18 mouse cellular contexts compared by ENCODE assay signal in genomic region chr4:140642378-140642777, GRCm38 (mm10). TPM values are rescaled to one million over a fixed set of nuclear protein-coding genes. Genes with fewer than 3 reads are reported as not detected.
A peak's percentile ranks its signal among the peaks of the same experiment; 100 is the strongest.
DNase-seq lines count a peak whose midpoint lies in the region; ATAC-seq and TF ChIP-seq lines count a peak whose summit lies in the region.
"Had no signal": no experiment of that assay in that cellular context is flagged by ENCODE, and none has a peak within 500 bp of the region (broad histone marks: within the 10 kb centered on the region; RNA-seq: fewer than 3 reads in every experiment).

No protein-coding gene starts in this region.

- no peaks in the 10 kb centered on the region for H3K27me3 ChIP-seq in forebrain, embryonic 15.5 days
- H3K27me3 ChIP-seq in forebrain, embryonic 11.5 days (ENCODE audit: control insufficient read depth, insufficient read depth, low read length), result no peaks in the 10 kb centered on the region
- no peaks in the 10 kb centered on the region for H3K27me3 ChIP-seq in kidney, embryonic 15.5 days
- H3K27me3 ChIP-seq in kidney, adult 2 months (replicated peaks; ENCODE audit: control insufficient read depth, insufficient read depth, low read length), result no peaks in the 10 kb centered on the region
- no peaks in the 10 kb centered on the region for H3K27me3 ChIP-seq in neural tube, embryonic 13.5 days
- H3K27me3 ChIP-seq: limb, embryonic 15.5 days; stomach, embryonic 15.5 days had no signal

- H3K36me3 ChIP-seq in forebrain, embryonic 15.5 days, result peaks cover 5% of the 10 kb centered on the region; the same call in 1 of the 2 replicates
- H3K36me3 ChIP-seq in forebrain, embryonic 11.5 days (ENCODE audit: control insufficient read depth, insufficient read depth, low read length), result no peaks in the 10 kb centered on the region; the same call in 1 of the 2 replicates
- H3K36me3 ChIP-seq in kidney, embryonic 15.5 days, result peaks cover 15% of the 10 kb centered on the region; the same call in 1 of the 2 replicates
- H3K36me3 ChIP-seq in kidney, adult 2 months (ENCODE audit: control insufficient read depth, insufficient read depth, low read length), result no peaks in the 10 kb centered on the region
- peaks cover 34% of the 10 kb centered on the region for H3K36me3 ChIP-seq in neural tube, embryonic 13.5 days
- H3K36me3 ChIP-seq: limb, embryonic 15.5 days; liver, embryonic 15.5 days; stomach, embryonic 15.5 days had no signal

- ATAC-seq in forebrain, embryonic 15.5 days (replicated peaks), result no peak
- no peak for ATAC-seq in forebrain, embryonic 11.5 days (replicated peaks; ENCODE audit: low FRiP score)
- ATAC-seq in kidney, embryonic 15.5 days (replicated peaks; ENCODE audit: low FRiP score), result no peak
- ATAC-seq in neural tube, embryonic 13.5 days (ENCODE audit: low read depth), result no peak
- ATAC-seq: lung, postnatal 0 days had no signal

- H3K4me1 ChIP-seq in forebrain, embryonic 15.5 days, result peaks cover 55% of the 10 kb centered on the region
- H3K4me1 ChIP-seq in forebrain, embryonic 11.5 days (replicated peaks; ENCODE audit: control insufficient read depth, insufficient read depth, low read length), result 0 out of 2 replicates have a peak, but pooled peaks cover 2% of the 10 kb centered on the region
- H3K4me1 ChIP-seq in kidney, embryonic 15.5 days, result peaks cover 64% of the 10 kb centered on the region
- peaks cover 7% of the 10 kb centered on the region; the same call in 1 of the 2 replicates for H3K4me1 ChIP-seq in kidney, adult 2 months (ENCODE audit: control insufficient read depth, insufficient read depth, low read length)
- peaks cover 81% of the 10 kb centered on the region for H3K4me1 ChIP-seq in neural tube, embryonic 13.5 days (replicated peaks)
- H3K4me1 ChIP-seq: liver, embryonic 15.5 days had no signal

- no peak overlapping the region for H3K9ac ChIP-seq in forebrain, embryonic 15.5 days (replicated peaks)
- H3K9ac ChIP-seq in forebrain, embryonic 11.5 days (ENCODE audit: low read length), result no peak overlapping the region
- H3K9ac ChIP-seq in kidney, embryonic 15.5 days, result no peak overlapping the region
- no peak overlapping the region for H3K9ac ChIP-seq in neural tube, embryonic 13.5 days
- H3K9ac ChIP-seq: limb, embryonic 15.5 days; liver, embryonic 15.5 days; stomach, embryonic 15.5 days had no signal

- DNase-seq in forebrain, embryonic 11.5 days (ENCODE audit: low spot score), result no peak
- no peak for DNase-seq in kidney, adult 2 months
- no peak for DNase-seq in neural tube, embryonic 10.5 days (ENCODE audit: extremely low spot score, low spot score)
- DNase-seq in thymus, postnatal 0 days (ENCODE audit: low spot score), result no peak
- DNase-seq: adrenal gland, adult 2 months; embryo, embryonic 11 days; gastrocnemius, postnatal 36 days; kidney, adult 18-20 months; midbrain, embryonic 14.5 days; thymus, postnatal 14 days had no signal

- H3K9me3 ChIP-seq in forebrain, embryonic 15.5 days, result no peaks in the 10 kb centered on the region
- peaks cover 3% of the 10 kb centered on the region; the same call in 1 of the 2 replicates for H3K9me3 ChIP-seq in forebrain, embryonic 11.5 days (ENCODE audit: control insufficient read depth, low read length)
- peaks cover 3% of the 10 kb centered on the region; the same call in 1 of the 2 replicates for H3K9me3 ChIP-seq in kidney, embryonic 15.5 days (replicated peaks)
- H3K9me3 ChIP-seq in neural tube, embryonic 13.5 days, result 0 out of 2 replicates have a peak, but pooled peaks cover 4% of the 10 kb centered on the region
- H3K9me3 ChIP-seq: limb, embryonic 15.5 days; liver, embryonic 15.5 days; stomach, embryonic 15.5 days had no signal

- peak overlapping the region; percentile 84 for H3K27ac ChIP-seq in forebrain, embryonic 15.5 days (replicated peaks)
- no peak overlapping the region for H3K27ac ChIP-seq in forebrain, embryonic 11.5 days (ENCODE audit: low read depth, low read length)
- peak overlapping the region; percentile 68 for H3K27ac ChIP-seq in kidney, embryonic 15.5 days
- no peak overlapping the region for H3K27ac ChIP-seq in kidney, adult 2 months (ENCODE audit: insufficient read depth, low read depth, low read length)
- H3K27ac ChIP-seq in neural tube, embryonic 13.5 days (replicated peaks), result peak overlapping the region; percentile 33; the same call in 1 of the 2 replicates
- H3K27ac ChIP-seq: limb, embryonic 15.5 days; liver, embryonic 15.5 days; stomach, embryonic 15.5 days had no signal

- 94% methylated on average over 4 of the region's 4 CpGs for WGBS in forebrain, embryonic 15.5 days
- 96% methylated on average over 4 of the region's 4 CpGs for WGBS in forebrain, embryonic 11.5 days
- WGBS in kidney, embryonic 15.5 days, result 79% methylated on average over 4 of the region's 4 CpGs
- 71% methylated on average over 4 of the region's 4 CpGs for WGBS in kidney, adult 2 months
- 86% methylated on average over 4 of the region's 4 CpGs for WGBS in neural tube, embryonic 13.5 days

- no peak overlapping the region for H3K4me3 ChIP-seq in forebrain, embryonic 15.5 days
- no peak overlapping the region for H3K4me3 ChIP-seq in forebrain, embryonic 11.5 days (ENCODE audit: low read depth, low read length)
- H3K4me3 ChIP-seq in kidney, embryonic 15.5 days (replicated peaks), result no peak overlapping the region
- no peak overlapping the region for H3K4me3 ChIP-seq in kidney, adult 2 months (ENCODE audit: insufficient read depth, low read depth, low read length)
- H3K4me3 ChIP-seq in neural tube, embryonic 13.5 days, result no peak overlapping the region
- H3K4me3 ChIP-seq: limb, embryonic 15.5 days; liver, embryonic 15.5 days; myocyte; stomach, embryonic 15.5 days had no signal

- no peak overlapping the region for H3K4me2 ChIP-seq in forebrain, embryonic 15.5 days (replicated peaks)
- no peak overlapping the region for H3K4me2 ChIP-seq in forebrain, embryonic 11.5 days (ENCODE audit: low read depth, low read length, severe bottlenecking)
- H3K4me2 ChIP-seq in kidney, embryonic 15.5 days, result no peak overlapping the region
- no peak overlapping the region for H3K4me2 ChIP-seq in neural tube, embryonic 13.5 days
- H3K4me2 ChIP-seq: limb, embryonic 15.5 days; liver, embryonic 15.5 days; stomach, embryonic 15.5 days had no signal

- TF ChIP-seq CTCF in kidney, adult 2 months (conservative IDR thresholded peaks at IDR 0.05; ENCODE audit: insufficient read depth, insufficient read length, low read depth, low read length), result no peak

- no peak for TF ChIP-seq POLR2A in kidney, adult 2 months (IDR thresholded peaks at IDR 0.05; ENCODE audit: low read depth, low read length)

RNA-seq across cellular contexts. Expression of gene Arhgef10l, which starts 23.4 kb away (rescaled TPM):
- 24.5 and 26.9 TPM in 2 replicates for polyA plus RNA-seq in forebrain, embryonic 15.5 days (2015; fragmentation: Nextera tagmentation; extraction: Ambion mirVana)
- 23.3 and 23.6 TPM in 2 replicates for polyA plus RNA-seq in forebrain, embryonic 11.5 days (2014; fragmentation: Nextera tagmentation; extraction: Ambion mirVana)
- polyA plus RNA-seq in kidney, embryonic 15.5 days (2015; fragmentation: Nextera tagmentation; extraction: Ambion mirVana), result 20.3 and 20.7 TPM in 2 replicates
- 42.0 and 56.2 TPM in 2 replicates for polyA plus RNA-seq in kidney, adult 2 months (2012; rRNA removed)
- polyA plus RNA-seq in neural tube, embryonic 13.5 days (2015; fragmentation: Nextera tagmentation; extraction: Ambion mirVana), result 28.6 and 28.8 TPM in 2 replicates
- polyA plus RNA-seq in thymus, postnatal 0 days (2015; fragmentation: Nextera tagmentation; extraction: Ambion mirVana), result 12.5 and 16.3 TPM in 2 replicates

RNA-seq across cellular contexts. Expression of gene Rcc2, which starts 58.0 kb away (rescaled TPM):
- 36.1 and 51.2 TPM in 2 replicates for polyA plus RNA-seq in forebrain, embryonic 15.5 days (2015; fragmentation: Nextera tagmentation; extraction: Ambion mirVana)
- polyA plus RNA-seq in forebrain, embryonic 11.5 days (2014; fragmentation: Nextera tagmentation; extraction: Ambion mirVana), result 91.6 and 100 TPM in 2 replicates
- polyA plus RNA-seq in kidney, embryonic 15.5 days (2015; fragmentation: Nextera tagmentation; extraction: Ambion mirVana), result 26.8 and 28.8 TPM in 2 replicates
- polyA plus RNA-seq in kidney, adult 2 months (2012; rRNA removed), result 18.7 and 20.9 TPM in 2 replicates
- polyA plus RNA-seq in neural tube, embryonic 13.5 days (2015; fragmentation: Nextera tagmentation; extraction: Ambion mirVana), result 23.4 and 30.7 TPM in 2 replicates
- polyA plus RNA-seq in thymus, postnatal 0 days (2015; fragmentation: Nextera tagmentation; extraction: Ambion mirVana), result 68.4 and 77.4 TPM in 2 replicates

Comparison
In these comparisons a context has a peak if more than half of its experiments do, and no peak if none do; other contexts are left out.
1. H3K27ac ChIP-seq: peak in forebrain, embryonic 15.5 days (single experiment), kidney, embryonic 15.5 days (single experiment) and neural tube, embryonic 13.5 days (single experiment); none in forebrain, embryonic 11.5 days (single experiment) and kidney, adult 2 months (single experiment).